Mouse (Mus musculus) layer of hippocampus, postnatal 25 days (tissue): Measurements from ENCODE around the gene Glrx. TPM values are rescaled to one million over a fixed set of nuclear protein-coding genes. Genes with fewer than 3 reads are reported as not detected.
A peak's percentile ranks its signal among the peaks of the same experiment; 100 is the strongest.
"Not testable (repeated sequence)": the region's sequence is repeated elsewhere in the genome, so short reads cannot be mapped to it uniquely, and the experiment has no call there.

Experiments
- DNase-seq, 2 experiments: peaks; one replicate each; pipeline ENCODE4 v3.0.0; 2022; ENCODE audit warnings: mixed read lengths in 2 of 2, low spot score in 1 of 2; ENCODE audit errors: extremely low spot score in 1 of 2
- total RNA-seq, 2 experiments: library from RNA; stranded (reverse); gene quantifications; 2 replicates each; pipeline ENCODE4 v1.2.3; 2021

The Glrx gene
- 10 to 100 TPM; 47.8 to 52.3 TPM for total RNA-seq

DNA sequence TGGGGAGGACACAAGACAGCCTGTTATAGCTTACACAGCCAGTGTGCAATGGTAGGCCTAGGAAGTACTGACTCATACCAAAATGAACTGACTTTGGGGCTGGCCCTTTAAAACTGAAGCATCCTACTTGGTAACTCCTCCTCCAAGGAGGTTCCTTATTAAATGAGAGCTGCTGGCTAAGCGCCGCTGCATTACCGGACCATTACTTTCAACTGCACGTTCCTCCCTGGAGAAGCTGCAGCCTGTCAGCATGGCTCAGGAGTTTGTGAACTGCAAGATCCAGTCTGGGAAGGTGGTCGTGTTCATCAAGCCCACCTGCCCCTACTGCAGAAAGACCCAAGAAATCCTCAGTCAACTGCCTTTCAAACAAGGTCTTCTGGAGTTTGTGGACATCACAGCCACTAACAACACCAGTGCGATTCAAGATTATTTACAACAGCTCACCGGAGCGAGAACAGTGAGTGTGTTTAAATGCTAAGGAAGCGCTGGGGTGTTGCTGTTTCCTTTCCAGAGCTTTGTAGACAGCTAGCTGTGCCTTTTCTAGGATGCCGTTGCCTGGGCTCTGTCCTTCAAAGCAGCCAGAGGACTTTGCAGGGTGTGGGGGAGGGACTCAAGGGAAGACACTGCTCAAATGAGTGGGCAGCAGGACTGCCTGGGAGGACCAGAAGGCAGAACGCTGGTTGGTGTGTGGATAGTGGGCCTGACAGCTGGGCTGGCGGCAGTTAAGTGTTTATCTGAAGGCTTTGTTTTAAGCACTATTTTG lies at the start of gene Glrx:
Gene Glrx, plus strand, starts transcription at position 150 of the 763 bp plus-strand sequence.
- DNase-seq, result peak; percentile 52 to 57

DNA sequence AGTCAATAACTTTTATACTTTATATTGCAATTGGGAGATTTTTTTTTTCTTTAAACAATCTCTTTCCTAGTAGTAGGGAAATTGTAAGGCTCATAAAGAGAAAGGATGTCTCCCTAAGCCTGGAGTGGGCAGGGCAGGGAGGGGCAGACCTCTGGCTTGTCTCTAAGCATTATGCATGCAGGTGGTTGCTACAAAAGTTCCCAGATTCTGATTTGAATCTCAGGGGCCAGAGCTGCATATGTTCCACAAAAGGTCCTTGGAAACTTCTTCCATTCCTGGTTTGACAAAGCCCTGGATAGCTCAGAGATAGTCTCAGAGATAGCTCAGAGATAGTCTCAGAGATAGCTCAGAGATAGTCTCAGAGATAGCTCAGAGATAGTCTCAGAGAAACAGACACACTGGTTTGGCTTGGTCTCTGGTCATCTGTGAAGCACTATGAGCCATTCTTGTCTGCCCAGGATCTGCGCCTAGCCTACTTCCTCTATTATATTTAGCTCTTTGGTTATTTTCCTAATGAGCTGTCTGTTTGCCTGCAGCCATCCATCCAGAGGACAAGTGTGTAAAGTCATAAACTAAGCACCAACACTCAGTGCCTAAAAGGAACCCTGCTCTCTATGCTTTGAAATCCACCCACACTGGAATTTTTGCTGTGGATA lies 49.0 kb upstream of the Glrx start:
- no peak for DNase-seq

DNA sequence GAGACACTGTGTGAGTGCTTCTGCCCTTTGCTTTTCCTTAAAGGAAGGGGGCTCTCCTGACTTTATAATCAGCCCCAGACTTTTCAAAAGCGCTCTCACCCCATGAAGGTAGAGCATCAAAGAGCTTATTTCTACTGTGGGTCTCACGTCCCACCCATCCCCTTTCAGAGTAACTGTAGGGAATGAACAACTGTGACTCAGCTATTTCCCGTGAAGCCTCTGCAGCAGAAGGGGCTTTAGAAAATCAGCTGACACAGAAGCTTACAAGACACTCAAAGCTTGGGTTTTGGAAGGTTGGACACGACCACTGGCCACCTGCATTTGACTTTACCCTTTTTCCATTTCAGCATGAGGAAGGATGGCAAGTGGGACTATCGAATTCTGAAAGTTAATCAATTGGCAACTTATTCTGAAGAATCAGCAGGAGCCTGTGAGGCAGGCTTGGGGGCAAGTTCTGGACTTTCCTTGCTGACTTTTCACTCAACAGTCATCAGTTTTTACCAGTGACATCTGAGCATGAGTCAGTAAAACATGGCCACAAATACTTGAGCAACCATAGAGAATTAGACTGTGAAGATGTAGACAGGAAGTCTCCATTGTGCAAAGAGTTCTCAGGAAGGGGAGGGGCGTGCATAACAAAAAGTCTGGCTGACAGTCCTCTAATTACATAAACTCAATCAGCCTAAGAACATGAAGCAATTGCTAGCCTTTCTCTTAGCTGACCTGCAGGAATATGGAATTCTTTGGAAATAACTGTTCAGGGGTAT lies 45.6 kb upstream of the Glrx start:
- no peak for DNase-seq

DNA sequence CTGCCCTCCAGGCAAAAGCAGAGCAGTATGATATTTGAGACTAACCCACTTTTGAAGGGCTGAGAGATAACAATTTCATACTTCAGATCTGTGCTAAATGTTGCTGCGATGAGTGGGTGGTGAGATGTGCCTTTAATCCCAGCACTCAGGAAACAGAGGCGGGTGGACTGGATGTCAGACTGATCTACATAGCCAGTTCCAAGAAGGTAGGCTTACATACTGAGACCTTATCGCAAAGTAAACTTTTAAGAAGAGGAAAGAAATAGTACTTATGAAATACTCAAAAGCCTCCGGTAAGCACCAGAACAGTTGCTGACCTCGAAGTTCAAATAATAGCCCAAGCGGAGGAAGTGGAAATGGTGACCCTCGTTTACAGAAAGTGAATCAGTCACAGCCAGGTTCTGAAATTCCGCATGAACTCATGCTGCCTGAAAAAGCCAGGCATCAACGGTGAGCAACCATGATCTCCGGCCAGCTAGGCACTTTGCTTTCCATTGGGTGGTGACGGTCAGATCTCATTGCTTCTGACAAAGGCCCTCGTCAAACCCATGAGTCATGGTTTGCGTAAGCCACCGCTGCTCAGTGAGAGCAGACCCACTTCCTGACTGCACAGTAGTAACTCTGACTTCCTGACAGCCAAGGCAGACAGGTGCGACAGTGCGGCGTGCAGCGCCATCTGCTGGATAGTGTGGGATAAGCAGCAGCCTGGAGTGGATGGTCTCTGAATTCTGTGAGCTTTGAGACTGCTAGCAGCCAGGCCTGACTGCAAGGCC lies 42.1 kb upstream of the Glrx start:
- DNase-seq, result peak; percentile 96 to 97

DNA sequence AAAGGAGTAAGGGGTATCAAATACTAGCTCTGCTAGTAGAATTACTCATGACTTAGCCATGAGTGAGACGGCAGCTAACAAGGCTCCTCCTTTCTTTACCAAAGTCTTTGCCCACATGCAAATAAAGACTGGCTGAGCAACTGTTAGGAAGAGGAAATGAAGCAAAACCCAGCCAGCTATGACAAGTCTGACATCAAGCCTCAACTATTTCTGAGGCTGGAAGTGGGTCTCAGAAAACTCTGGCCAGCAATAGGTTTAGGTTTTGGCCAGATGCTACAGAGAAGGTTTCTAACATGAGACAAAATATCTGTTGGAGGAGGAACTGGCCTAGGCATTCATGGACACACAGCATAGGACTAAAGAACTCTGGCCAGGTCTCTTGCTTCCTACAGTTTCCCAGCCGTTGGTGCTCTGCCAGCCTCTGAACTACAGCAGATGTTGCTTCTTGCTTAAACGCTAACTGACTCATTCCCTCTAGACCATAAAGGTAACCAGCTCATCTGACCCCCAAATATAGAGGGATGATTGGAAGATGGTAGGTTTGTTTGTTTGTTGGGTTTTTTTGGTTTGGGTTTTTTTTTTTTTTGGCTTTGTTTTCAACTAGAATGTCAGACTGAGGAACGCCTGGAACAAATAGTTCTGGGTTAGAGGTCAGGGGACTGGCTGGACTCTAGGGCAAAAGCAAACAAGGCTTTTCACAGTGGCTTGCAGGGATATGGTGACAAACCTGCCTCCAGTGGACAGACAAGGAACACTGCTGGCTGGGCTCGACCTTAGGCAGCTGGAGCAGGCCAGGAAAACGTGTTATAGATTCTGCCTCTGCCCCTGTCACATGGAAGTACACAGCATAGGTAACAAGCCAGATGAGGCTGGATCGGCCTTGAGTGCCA lies 41.0 kb upstream of the Glrx start:
- no peak for DNase-seq

DNA sequence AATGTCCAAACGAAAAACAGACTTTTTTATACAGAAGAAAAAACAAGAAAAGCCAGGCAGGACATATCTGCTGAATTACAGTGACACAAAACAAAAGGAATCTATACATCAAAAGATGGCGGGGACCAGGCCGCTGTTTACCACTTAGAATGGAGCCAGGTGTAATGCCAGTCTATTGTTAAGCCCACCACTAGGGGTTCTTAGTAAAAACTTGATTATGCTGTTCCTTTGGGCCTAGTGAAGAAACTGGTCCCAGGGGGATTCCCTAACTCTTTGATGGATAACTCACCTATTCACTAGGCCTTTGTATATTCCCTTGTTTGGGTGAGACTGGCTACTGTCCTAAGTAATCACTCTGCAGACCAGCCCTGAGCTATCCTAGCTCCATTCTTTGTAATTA lies 40.2 kb upstream of the Glrx start:
- DNase-seq, result no peak

DNA sequence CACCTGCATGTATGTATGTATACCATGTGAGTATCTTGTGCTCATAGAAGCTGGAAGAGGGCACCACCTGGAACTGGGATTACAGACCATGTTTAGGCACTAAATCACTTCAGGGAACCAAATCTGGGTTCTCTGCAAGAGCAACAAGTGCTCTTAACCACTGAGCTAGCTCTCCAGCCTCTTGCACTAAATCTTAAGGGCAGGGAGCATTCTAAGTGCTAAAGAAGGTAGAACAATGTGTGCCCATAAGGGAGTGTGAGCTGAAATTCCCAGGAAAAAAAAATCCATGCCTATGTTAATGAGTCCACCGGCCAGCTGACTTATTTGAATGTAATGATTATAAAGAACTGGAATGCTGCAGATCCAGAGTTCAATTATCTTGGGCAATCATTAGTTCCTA lies 31.7 kb upstream of the Glrx start:
- DNase-seq, result no peak

DNA sequence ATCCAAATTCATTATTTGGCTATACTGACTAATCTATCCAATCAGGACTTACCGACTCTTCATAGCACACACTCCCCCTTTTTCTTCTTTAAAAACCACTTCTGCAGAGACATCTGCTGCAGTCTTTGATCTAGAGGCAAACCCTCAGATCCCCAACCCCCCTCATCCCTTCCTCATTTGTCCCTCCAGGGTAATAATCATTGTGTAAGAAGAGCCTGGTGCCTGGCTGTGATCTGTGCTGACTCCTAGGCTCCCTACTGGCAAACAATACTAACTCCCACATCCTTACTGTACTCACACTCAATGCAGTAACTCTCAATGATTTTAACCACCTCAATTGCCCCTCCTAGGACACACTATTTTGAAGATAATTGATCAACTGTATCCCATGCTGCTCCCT lies 29.7 kb upstream of the Glrx start:
- DNase-seq, result no peak

DNA sequence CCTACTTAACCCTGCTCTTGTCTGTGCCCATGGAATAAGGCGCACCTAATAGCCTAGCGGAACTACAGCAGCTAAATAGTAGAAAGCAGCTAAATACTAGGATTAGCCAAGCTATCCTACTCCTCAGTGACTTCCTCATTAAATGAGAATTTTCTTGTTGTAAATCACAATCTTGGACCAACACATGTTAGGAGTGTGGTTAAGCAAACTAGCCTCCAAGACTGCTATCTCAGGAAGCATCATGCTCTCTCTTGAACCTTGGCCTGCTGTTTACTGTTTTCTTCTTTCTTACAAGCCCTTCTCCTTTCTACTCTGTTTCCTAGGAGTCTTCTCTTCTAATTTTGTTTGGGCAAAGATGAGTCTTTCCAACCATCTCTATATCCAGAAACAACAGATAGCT lies 22.5 kb upstream of the Glrx start:
- no peak for DNase-seq

DNA sequence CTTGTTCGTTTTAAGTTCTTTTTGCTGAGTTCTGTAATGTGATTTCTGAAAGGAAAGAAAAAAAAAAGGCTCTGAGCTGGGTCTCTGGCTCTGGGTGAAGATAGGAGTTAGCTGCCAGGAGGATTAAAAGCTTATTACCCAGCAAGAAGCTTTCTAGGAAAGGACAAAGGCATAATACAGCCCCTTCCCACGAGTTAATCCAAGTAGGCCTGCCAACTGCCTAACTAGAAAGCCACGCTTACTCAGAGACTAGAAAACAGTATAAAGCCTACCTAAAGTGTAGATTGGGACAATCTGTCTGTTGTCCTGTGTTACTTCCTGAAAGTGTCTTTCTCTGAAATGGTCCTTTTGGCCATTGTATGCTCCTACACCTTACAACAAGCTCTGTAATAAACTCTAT lies 21.2 kb upstream of the Glrx start:
- DNase-seq, result no peak

DNA sequence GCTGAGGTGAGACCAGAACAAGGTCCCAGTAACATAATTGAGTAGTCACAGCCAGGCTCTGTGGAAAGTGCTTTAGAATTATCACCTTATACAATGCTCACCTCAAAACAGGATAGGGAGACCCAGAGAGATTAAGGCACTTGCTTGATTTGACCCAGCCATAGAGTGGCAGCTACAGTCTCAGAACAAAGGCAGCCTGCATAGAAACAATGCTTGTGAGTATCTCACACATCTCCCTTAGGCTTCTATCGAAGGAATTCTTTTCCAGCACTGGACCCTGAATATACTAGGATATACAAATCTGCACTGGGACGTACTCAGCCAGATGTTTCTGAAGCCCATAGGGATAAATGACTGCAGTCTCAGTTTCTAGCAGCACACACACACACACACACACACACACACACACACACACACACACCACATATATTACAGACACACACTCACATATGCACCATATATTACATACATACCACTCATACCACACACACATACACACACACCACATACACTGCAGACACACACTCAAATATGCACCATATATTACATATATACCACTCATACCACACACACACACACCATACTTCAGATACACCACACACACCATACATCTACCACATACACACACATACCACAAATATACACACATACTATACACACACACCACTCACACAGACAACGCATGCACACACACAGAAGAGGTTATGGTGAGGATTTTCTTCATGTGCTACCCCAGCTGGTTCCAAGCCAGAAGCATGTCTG lies 20.5 kb upstream of the Glrx start:
- DNase-seq, result no peak

DNA sequence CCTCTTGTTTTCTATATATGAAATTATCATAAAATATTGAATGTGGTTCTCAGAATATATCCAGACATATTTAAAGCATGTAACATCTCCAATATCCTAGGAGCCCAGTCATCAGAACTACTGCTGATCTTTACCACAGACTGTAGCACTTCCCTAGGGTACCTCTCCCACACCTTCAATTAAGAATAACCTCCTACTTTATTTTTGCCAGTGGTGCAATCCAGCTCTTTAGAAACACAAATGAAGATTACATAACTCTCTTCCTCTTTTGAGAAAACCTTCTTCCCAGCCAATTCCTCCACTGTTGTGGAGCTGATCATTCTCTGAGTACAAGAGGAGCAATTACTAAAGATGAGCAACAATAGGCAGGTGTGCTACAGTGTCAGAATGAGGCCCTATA lies 19.8 kb upstream of the Glrx start:
- DNase-seq, result no peak

DNA sequence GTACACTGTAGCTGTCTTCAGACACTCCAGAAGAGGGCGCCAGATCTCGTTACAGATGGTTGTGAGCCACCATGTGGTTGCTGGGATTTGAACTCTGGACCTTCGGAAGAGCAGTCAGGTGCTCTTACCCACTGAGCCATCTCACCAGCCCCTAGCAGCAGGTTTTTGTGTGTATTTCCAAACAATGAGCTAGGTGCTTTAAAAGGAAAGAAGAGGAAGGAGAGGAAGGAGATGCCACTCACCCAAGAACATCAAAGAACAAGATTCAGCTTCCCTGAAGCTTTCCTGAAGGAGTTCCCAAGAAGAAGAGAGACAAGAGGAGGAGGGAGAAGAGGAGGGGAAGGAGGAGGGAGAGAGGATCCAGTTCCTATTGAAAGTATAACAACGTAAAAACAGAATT lies 17.3 kb upstream of the Glrx start:
- DNase-seq, result not testable (repeated sequence)

DNA sequence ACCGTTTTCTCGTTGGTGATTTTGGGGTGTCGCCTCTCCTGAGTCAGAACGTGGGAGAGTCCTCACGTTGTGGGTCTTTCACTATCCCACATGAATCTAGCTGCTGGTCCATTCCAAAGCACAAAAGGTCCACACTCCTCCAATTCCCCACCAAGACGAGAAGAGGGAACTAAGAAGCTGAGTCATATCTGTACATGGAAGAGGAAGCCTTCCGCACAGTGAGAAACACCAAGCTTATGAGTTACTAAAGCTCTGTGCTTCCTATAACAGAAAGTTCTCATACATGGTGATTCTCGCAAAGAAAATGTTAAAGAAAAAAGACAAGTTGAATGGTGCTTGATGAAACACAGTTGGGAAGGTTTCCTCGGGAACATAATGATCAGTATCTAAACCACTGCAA lies 16.5 kb upstream of the Glrx start:
- DNase-seq, result no peak

DNA sequence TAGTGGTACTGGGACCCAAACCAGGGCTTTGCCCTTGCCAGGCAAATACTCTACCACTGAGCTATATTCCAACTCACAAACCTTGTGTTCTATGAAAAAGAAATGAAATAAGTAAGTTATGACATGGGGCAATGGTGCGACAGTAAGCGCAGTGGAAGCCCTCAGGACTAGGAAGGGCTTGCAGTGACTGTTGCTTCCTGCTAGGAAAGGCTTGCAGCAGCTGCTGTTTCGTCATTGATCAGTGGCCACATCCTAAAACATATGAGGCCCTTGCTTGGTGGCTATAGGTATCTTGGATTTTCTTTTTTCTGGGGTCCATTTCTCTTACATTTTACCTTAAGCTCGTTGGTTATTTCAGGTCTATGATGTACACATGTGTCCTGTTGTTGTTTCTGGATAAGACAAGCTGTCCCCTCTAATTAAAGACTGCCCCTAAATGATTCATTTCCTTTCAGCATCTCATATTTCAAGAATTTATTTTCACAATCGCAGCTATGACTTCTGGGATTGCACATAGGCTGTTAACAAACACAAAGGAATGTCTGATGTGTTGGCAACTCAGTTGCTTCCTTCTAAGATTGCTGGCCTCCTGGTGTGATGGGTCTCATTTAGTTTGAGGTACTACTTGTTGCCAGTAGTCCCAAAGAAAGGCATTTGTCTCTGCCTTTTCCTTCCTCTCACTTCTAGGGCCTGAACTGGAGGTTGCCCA lies 14.9 kb upstream of the Glrx start:
- no peak for DNase-seq

DNA sequence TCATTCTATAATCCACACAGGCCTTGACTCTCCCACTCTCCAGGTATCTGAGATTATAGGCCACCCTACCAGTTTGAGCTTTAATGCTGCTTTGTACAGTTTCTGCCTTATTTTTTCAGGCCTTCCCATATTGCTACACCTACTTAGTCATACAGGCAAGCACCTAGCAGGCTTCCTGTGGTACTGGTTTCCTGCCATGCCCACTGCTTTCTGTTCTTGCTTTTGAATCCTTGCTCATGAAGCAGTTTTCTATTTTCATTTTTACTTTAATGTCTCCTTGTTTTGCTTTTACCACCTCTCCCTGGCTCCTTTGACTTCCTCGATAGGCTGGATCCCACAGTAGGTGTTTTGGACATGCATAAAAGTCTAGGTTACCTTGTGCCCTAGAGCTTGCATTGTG lies 14.3 kb upstream of the Glrx start:
- no peak for DNase-seq

DNA sequence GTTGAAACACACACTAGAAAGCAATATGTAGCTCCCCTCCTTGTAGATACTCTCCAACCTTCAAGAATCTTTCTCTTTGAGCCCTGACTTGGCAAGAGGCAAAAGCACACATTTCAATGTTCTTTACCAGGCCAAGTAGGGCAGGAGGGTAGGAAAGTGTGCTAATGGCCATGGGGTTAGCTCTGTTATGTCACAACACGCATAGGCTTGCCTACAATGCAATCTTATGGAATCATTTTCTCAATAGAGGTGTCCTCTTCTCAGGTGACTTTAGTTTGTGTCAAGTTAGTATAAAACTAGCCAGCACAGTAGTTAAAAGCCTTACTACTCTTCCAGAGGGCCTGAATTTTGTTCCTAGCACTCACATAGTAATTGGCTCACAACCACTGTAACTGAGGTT lies 9.0 kb upstream of the Glrx start:
- no peak for DNase-seq

DNA sequence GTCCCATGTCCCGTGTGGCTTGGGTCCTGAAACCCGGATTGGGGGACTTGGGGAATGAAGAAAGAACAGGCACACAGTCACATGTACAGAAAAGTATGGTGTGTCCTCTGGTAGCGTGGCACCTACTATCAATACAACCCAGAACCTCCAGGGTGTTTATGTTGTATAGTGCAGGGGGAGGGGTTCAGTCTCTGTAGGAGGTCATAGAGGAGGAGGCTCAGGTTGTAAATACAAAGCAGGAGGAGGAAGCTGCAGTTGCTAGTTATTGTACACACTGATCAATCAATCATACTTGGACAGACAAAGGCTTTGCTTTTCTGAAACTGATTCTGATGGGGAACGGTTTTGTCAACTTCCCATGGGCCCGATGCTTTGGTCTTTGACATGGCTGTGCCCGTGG lies 8.0 kb upstream of the Glrx start:
- DNase-seq, result no peak
